Mouse (Mus musculus): ENCODE data around the gene Hist1h1c.
A peak's percentile ranks its signal among the peaks of the same experiment; 100 is the strongest.
"Not testable (repeated sequence)": the region's sequence is repeated elsewhere in the genome, so short reads cannot be mapped to it uniquely, and the experiment has no call there.

Gene Hist1h1c

GRCm38 (mm10) chr13:23717176-23717575 lies 21.4 kb upstream of the Hist1h1c start:
- no peak for DNase-seq

- DNase-seq, result not testable (repeated sequence)
These were observed 20.9 kb upstream of the Hist1h1c start for GRCm38 (mm10) chr13:23717593-23718245.

- DNase-seq, result no peak
These were observed 14.4 kb upstream of the Hist1h1c start for GRCm38 (mm10) chr13:23724239-23724638.

- no peak for DNase-seq
These were observed 13.4 kb upstream of the Hist1h1c start for GRCm38 (mm10) chr13:23725213-23725612.

GRCm38 (mm10) chr13:23728472-23729191 lies 10.0 kb upstream of the Hist1h1c start:
- DNase-seq, result no peak

- DNase-seq, result peak in 1 of 2 experiments; percentile 50
These were observed 9.4 kb upstream of the Hist1h1c start for GRCm38 (mm10) chr13:23729192-23729525.

- DNase-seq, result no peak
These were observed 8.9 kb upstream of the Hist1h1c start for GRCm38 (mm10) chr13:23729706-23730105.

GRCm38 (mm10) chr13:23730479-23730878 lies 8.1 kb upstream of the Hist1h1c start:
- DNase-seq, result no peak

GRCm38 (mm10) chr13:23732156-23732804 lies 6.3 kb upstream of the Hist1h1c start:
- no peak for DNase-seq

GRCm38 (mm10) chr13:23737091-23737490 lies 1.5 kb upstream of the Hist1h1c start:
- DNase-seq, result no peak

- peak; percentile 38 to 47 for DNase-seq
These were observed 567 bp upstream of the Hist1h1c start for GRCm38 (mm10) chr13:23738041-23738440.

- peak; percentile 85 to 92 for DNase-seq
These were observed 687 bp downstream of the Hist1h1c start for GRCm38 (mm10) chr13:23739069-23739921.

GRCm38 (mm10) chr13:23739922-23740252 lies 1.3 kb downstream of the Hist1h1c start:
- DNase-seq, result no peak

- DNase-seq, result no peak
These were observed 1.7 kb downstream of the Hist1h1c start for GRCm38 (mm10) chr13:23740256-23740840.

GRCm38 (mm10) chr13:23740910-23741309 lies 2.3 kb downstream of the Hist1h1c start:
- no peak for DNase-seq

- DNase-seq, result no peak
These were observed 3.4 kb downstream of the Hist1h1c start for GRCm38 (mm10) chr13:23742007-23742406.

- DNase-seq, result no peak
These were observed 4.6 kb downstream of the Hist1h1c start for GRCm38 (mm10) chr13:23743215-23743614.

- no peak for DNase-seq
These were observed 5.4 kb downstream of the Hist1h1c start for GRCm38 (mm10) chr13:23743963-23744362.

- DNase-seq, result peak in 1 of 2 experiments; percentile 35
These were observed 6.1 kb downstream of the Hist1h1c start for GRCm38 (mm10) chr13:23744421-23745380.

GRCm38 (mm10) chr13:23745381-23746161 lies 7.0 kb downstream of the Hist1h1c start, which contains the start of gene Hist1h3c:
Gene Hist1h3c, minus strand, starts transcription at chr13:23745602.
- peak; percentile 82 to 83 for DNase-seq
